Mouse (Mus musculus) heart, postnatal 0 days (tissue): Measurements from ENCODE around the gene Casz1.

ENCODE experiments used
- CTCF ChIP-seq: IDR thresholded peaks from 2 replicates; pipeline ENCODE4 v1.5.1; 2016; ENCODE audit warnings: antibody characterized with exemption, control low read depth, low read depth
- EP300 ChIP-seq: IDR thresholded peaks from 2 replicates; pipeline ENCODE4 v1.6.1; 2016; ENCODE audit warnings: antibody characterized with exemption, low read depth

- no peak for TF ChIP-seq EP300
- TF ChIP-seq CTCF, result no peak
Observed at GRCm38 (mm10) chr4:148909566-148909965, 105.3 kb downstream of the Casz1 start.
